Mouse (Mus musculus): ENCODE measurements at regions not wholly inside any gene's neighbourhood (a gene's known extent, or its start where the extent isn't known, plus 50 kb on each side); places are given as distances from the start of the nearest gene placed in this dataset.

GRCm38 (mm10) chr16:55636667-55637450, 201.8 kb downstream of the Nfkbiz start:
- TF ChIP-seq EP300 (optimal IDR thresholded peaks at IDR 0.05) (no peak), CTCF (IDR thresholded peaks at IDR 0.05; ENCODE audit: low read depth) (no peak)
- no peak overlapping the region for H3K27ac ChIP-seq (replicated peaks)
- no peaks in the 10 kb centered on the region for H3K27me3 ChIP-seq (ENCODE audit: control insufficient read depth, insufficient read depth, low read length)
- no peaks in the 10 kb centered on the region for H3K4me1 ChIP-seq (replicated peaks; ENCODE audit: control insufficient read depth, insufficient read depth)
- H3K36me3 ChIP-seq (ENCODE audit: control insufficient read depth, insufficient read depth, low read length): no peaks in the 10 kb centered on the region
- ATAC-seq (ENCODE audit: low FRiP score, low TSS enrichment) (no peak), DNase-seq (ENCODE audit: low spot score) (no peak)
- no peak overlapping the region for H3K4me3 ChIP-seq (ENCODE audit: low read depth, low read length)
- H3K4me2 ChIP-seq (replicated peaks; ENCODE audit: low read depth): no peak overlapping the region
- WGBS: 60% methylated on average over 3 of the region's 3 CpGs
- no peaks in the 10 kb centered on the region for H3K9me3 ChIP-seq (ENCODE audit: control insufficient read depth, low read length)
- H3K9ac ChIP-seq (ENCODE audit: low read length): no peak overlapping the region

GRCm38 (mm10) chr16:55636224-55636623, 202.5 kb downstream of the Nfkbiz start:
- H3K4me3 ChIP-seq (ENCODE audit: low read depth, low read length): no peak overlapping the region
- no peaks in the 10 kb centered on the region for H3K9me3 ChIP-seq (ENCODE audit: control insufficient read depth, low read length)
- no peak for TF ChIP-seq EP300 (optimal IDR thresholded peaks at IDR 0.05)
- TF ChIP-seq CTCF (IDR thresholded peaks at IDR 0.05; ENCODE audit: low read depth): no peak
- no peak overlapping the region for H3K27ac ChIP-seq (replicated peaks)
- no peaks in the 10 kb centered on the region for H3K27me3 ChIP-seq (ENCODE audit: control insufficient read depth, insufficient read depth, low read length)
- no peak overlapping the region for H3K9ac ChIP-seq (ENCODE audit: low read length)
- no peak overlapping the region for H3K4me2 ChIP-seq (replicated peaks; ENCODE audit: low read depth)
- no peak for ATAC-seq (ENCODE audit: low FRiP score, low TSS enrichment)
- DNase-seq (ENCODE audit: low spot score): no peak
- 85% methylated on average over 4 of the region's 4 CpGs for WGBS
- H3K36me3 ChIP-seq (ENCODE audit: control insufficient read depth, insufficient read depth, low read length): no peaks in the 10 kb centered on the region
- no peaks in the 10 kb centered on the region for H3K4me1 ChIP-seq (replicated peaks; ENCODE audit: control insufficient read depth, insufficient read depth)

GRCm38 (mm10) chr16:55634691-55635090, 204.0 kb downstream of the Nfkbiz start:
- Histone ChIP-seq H3K27ac (replicated peaks) (no peak overlapping the region), H3K9ac (ENCODE audit: low read length) (no peak overlapping the region), H3K9me3 (ENCODE audit: control insufficient read depth, low read length) (no peaks in the 10 kb centered on the region), H3K36me3 (ENCODE audit: control insufficient read depth, insufficient read depth, low read length) (no peaks in the 10 kb centered on the region), H3K4me1 (replicated peaks; ENCODE audit: control insufficient read depth, insufficient read depth) (no peaks in the 10 kb centered on the region), H3K27me3 (ENCODE audit: control insufficient read depth, insufficient read depth, low read length) (no peaks in the 10 kb centered on the region), H3K4me3 (ENCODE audit: low read depth, low read length) (no peak overlapping the region), H3K4me2 (replicated peaks; ENCODE audit: low read depth) (no peak overlapping the region)
- 82% methylated on average over 1 of the region's 1 CpGs for WGBS
- DNase-seq (ENCODE audit: low spot score): no peak
- no peak for TF ChIP-seq EP300 (optimal IDR thresholded peaks at IDR 0.05)
- no peak for TF ChIP-seq CTCF (IDR thresholded peaks at IDR 0.05; ENCODE audit: low read depth)
- ATAC-seq (ENCODE audit: low FRiP score, low TSS enrichment): no peak

- Histone ChIP-seq H3K9ac (ENCODE audit: low read length) (no peak overlapping the region), H3K36me3 (ENCODE audit: control insufficient read depth, insufficient read depth, low read length) (no peaks in the 10 kb centered on the region), H3K27me3 (ENCODE audit: control insufficient read depth, insufficient read depth, low read length) (no peaks in the 10 kb centered on the region), H3K27ac (replicated peaks) (no peak overlapping the region), H3K4me3 (ENCODE audit: low read depth, low read length) (no peak overlapping the region), H3K9me3 (ENCODE audit: control insufficient read depth, low read length) (no peaks in the 10 kb centered on the region), H3K4me2 (replicated peaks; ENCODE audit: low read depth) (no peak overlapping the region), H3K4me1 (replicated peaks; ENCODE audit: control insufficient read depth, insufficient read depth) (no peaks in the 10 kb centered on the region)
- 51% methylated on average over 3 of the region's 3 CpGs for WGBS
- DNase-seq (ENCODE audit: low spot score) (no peak), ATAC-seq (ENCODE audit: low FRiP score, low TSS enrichment) (no peak)
- TF ChIP-seq CTCF (IDR thresholded peaks at IDR 0.05; ENCODE audit: low read depth) (no peak), EP300 (optimal IDR thresholded peaks at IDR 0.05) (no peak)
These were observed 206.5 kb downstream of the Nfkbiz start for GRCm38 (mm10) chr16:55632220-55632619.

- H3K36me3 ChIP-seq (ENCODE audit: control insufficient read depth, insufficient read depth, low read length): no peaks in the 10 kb centered on the region
- no peaks in the 10 kb centered on the region for H3K4me1 ChIP-seq (replicated peaks; ENCODE audit: control insufficient read depth, insufficient read depth)
- 68% methylated on average over 2 of the region's 2 CpGs for WGBS
- no peak for ATAC-seq (ENCODE audit: low FRiP score, low TSS enrichment)
- no peaks in the 10 kb centered on the region for H3K27me3 ChIP-seq (ENCODE audit: control insufficient read depth, insufficient read depth, low read length)
- no peak for TF ChIP-seq CTCF (IDR thresholded peaks at IDR 0.05; ENCODE audit: low read depth)
- TF ChIP-seq EP300 (optimal IDR thresholded peaks at IDR 0.05): no peak
- no peak overlapping the region for H3K27ac ChIP-seq (replicated peaks)
- H3K4me3 ChIP-seq (ENCODE audit: low read depth, low read length): no peak overlapping the region
- H3K4me2 ChIP-seq (replicated peaks; ENCODE audit: low read depth): no peak overlapping the region
- DNase-seq (ENCODE audit: low spot score): no peak
- no peaks in the 10 kb centered on the region for H3K9me3 ChIP-seq (ENCODE audit: control insufficient read depth, low read length)
- H3K9ac ChIP-seq (ENCODE audit: low read length): no peak overlapping the region
These were observed 207.1 kb downstream of the Nfkbiz start for GRCm38 (mm10) chr16:55631637-55632036.

GRCm38 (mm10) chr16:55631048-55631447, 207.7 kb downstream of the Nfkbiz start:
- DNase-seq (ENCODE audit: low spot score) (no peak), ATAC-seq (ENCODE audit: low FRiP score, low TSS enrichment) (no peak)
- WGBS: 83% methylated on average over 2 of the region's 2 CpGs
- Histone ChIP-seq H3K36me3 (ENCODE audit: control insufficient read depth, insufficient read depth, low read length) (no peaks in the 10 kb centered on the region), H3K9ac (ENCODE audit: low read length) (no peak overlapping the region), H3K27ac (replicated peaks) (no peak overlapping the region), H3K4me3 (ENCODE audit: low read depth, low read length) (no peak overlapping the region), H3K4me1 (replicated peaks; ENCODE audit: control insufficient read depth, insufficient read depth) (no peaks in the 10 kb centered on the region), H3K4me2 (replicated peaks; ENCODE audit: low read depth) (no peak overlapping the region), H3K9me3 (ENCODE audit: control insufficient read depth, low read length) (no peaks in the 10 kb centered on the region), H3K27me3 (ENCODE audit: control insufficient read depth, insufficient read depth, low read length) (no peaks in the 10 kb centered on the region)
- TF ChIP-seq EP300 (optimal IDR thresholded peaks at IDR 0.05): no peak
- TF ChIP-seq CTCF (IDR thresholded peaks at IDR 0.05; ENCODE audit: low read depth): no peak
